Mouse (Mus musculus): ENCODE measurements around the gene Wdr95.

Gene Wdr95

GRCm38 (mm10) chr5:149527999-149528729, at the start of gene Wdr95:
Gene Wdr95 (plus strand): TSS chr5:149528679.
- DNase-seq, result peak; percentile 32

DNA sequence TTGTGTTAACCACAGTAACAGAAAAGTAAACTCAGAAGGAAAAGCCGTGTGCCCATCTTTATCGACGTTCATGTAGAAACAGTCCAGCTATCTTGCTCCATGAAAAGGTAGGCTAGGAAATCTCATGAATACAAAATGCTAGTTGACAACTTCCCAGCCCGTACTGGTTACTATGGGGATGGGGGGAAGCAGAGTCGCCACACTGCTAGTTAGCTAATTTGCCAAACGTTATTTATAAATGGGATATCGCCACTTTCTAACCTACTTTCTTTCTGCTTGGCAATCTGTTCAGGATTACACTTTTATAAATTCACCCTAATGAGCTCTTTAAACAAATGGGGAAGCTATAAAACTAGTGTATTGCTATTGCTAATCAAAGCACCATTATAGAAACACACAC, 46.6 kb upstream of the Wdr95 start:
- no peak for DNase-seq

GRCm38 (mm10) chr5:149483321-149484052, 45.0 kb upstream of the Wdr95 start:
- peak; percentile 21 for DNase-seq

DNA sequence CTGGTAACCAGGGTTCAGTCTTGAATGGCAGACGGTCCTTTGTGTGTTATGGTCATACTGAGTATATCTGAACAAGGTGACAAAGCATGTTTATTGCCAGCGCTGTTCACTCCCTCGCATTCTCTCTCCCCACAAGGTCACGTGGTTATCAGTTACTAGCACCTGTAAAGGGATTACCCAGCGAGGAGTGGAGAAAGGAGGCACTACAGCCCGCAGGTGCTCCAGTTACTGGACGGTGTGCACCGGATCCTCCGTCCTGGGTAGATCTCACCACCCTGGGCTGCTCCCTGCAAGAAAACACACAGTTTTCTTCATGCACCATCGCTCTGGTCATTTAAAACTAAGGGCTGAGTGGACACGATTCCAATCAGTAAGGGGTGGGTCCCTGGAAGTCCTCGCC, 44.2 kb upstream of the Wdr95 start:
- DNase-seq, result no peak

GRCm38 (mm10) chr5:149485447-149485846, 43.0 kb upstream of the Wdr95 start:
- no peak for DNase-seq

DNA sequence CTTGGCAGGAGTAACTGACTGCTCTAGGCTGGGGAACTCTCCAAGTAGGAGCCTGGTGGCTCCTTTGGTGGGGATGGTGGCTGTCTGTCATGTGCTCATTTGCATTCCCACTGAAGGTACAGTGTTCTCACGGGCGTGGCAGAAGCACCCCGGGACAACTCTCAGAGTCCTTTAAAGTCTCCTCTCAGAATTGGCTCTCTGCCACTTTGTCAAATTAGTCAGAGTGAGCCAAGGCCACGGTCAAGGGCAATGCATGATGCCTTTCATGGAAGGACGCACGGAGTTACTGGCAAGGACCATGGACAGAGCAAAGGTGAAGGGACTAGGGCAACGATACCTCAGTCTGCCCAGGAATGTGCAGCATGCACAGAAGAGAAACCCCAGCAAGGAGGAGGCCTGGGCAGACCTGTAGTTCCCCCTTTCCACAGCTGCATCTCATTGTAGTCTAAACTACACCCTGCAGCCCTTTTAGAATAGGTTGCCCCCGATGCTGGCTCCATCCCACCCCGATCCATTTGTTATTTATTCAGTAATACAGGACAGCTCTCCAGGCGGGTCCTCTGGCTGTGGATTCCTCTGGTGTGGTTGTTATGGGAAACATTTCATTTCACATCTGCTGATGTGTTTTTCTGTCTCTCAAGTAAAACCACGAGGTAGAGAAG, 40.0 kb upstream of the Wdr95 start:
- no peak for DNase-seq

DNA sequence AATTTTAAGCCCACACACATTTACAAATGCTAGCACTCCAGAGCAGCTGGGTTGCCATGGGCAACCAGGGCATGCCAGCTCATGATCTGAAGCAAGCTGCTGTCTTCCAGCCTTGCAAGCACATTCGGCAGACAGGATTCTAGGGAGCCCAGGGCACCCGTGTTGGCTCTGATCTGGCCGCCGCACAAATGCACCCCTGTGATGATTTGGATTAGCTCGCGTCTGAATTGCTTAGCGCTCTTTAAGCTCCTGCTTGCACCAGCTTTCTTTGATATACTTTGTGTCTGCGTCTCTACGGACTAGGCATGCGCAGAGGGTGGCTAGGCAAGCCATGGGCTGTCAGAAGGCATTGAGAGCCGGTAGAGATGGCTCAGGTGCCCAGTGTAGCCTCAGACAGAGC, 39.3 kb upstream of the Wdr95 start:
- DNase-seq, result no peak

DNA sequence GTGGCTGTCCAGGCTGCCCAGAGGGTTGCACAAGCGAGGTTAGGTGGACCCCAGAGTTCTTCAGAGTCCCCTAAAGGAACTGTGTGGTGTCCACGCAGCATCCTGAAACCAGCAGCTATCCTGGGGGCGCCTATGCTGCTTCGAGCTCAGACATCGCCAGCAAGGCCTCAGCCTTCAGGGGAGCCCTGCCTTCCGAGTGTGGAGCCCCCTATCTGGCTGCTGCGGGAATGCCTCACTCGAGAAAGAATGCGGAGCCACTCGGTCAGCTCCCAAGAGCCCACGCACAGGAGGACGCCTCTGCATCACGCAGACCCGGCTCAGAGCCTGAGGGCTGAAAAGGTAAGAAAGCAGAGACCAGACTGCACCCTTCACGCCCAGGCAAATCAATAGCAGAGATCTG, 38.2 kb upstream of the Wdr95 start:
- DNase-seq, result no peak

- DNase-seq, result no peak
These were observed 32.8 kb upstream of the Wdr95 start for GRCm38 (mm10) chr5:149495655-149496054.

GRCm38 (mm10) chr5:149496401-149497066, 31.9 kb upstream of the Wdr95 start:
- DNase-seq, result no peak

- DNase-seq, result no peak
These were observed 28.5 kb upstream of the Wdr95 start for GRCm38 (mm10) chr5:149499936-149500335.

- DNase-seq, result no peak
These were observed 24.9 kb upstream of the Wdr95 start for GRCm38 (mm10) chr5:149503423-149504175.

- no peak for DNase-seq
These were observed 23.5 kb upstream of the Wdr95 start for GRCm38 (mm10) chr5:149504985-149505384.

DNA sequence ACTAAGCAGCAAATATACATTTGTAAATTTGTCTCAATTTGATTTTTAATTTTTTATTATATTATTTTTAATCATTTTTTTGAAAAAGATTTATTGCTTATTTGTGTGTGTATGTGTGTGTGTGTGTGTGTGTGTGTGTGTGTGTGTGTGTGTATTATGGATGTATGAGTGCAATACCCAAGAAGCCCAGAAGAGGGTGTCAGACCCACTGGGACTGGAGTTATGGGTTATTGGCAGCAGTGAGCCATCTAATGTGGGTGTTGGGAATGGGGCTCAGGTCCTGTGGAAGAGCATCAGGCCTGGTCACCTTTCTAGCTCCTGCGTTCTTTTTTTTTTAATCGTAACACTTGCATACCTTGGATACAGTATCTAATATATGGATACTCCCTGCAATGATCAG, 22.4 kb upstream of the Wdr95 start:
- DNase-seq, result no peak

DNA sequence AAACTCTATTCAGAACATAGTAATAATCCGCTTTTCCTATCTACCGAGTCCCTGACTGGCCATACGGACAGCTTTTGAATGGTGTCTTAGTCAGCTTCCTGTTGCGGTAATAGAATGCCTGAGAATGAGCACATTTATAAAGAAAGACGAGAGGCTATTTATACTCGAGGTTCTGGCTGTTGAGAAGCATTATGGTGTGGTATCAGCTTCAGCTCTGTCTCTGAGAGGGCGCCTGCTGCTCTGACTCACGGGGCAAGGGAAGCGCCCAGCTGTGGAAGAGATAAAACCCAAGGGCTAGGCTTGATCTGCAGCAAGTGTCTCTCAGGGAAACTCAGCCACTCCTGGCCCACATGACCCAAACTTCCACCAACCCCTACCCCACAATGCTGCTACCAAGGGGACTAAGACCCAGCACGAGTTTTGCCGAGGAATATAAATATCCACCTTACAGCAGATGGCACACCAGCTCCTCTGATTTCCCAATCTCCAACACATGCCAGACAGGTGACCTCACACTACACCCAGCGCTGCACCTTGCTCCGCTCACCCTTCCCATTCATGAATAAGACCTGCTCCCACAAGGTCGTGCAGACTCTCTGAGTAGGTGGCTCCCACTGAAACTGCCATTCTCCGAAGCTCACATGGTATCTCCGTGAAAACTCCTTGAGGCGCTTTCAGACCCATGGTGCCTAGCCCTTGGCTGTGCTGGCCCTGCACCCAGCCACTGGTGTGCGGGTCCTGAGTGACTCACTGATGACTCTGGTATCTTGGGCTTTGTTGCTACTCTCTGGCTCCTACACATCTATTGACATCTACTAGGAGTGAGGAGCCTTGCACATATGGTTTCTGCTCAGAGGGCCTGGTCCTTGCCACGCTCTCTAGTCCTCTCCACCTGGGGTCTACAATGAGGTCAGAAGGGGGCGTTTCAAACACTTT, 20.1 kb upstream of the Wdr95 start:
- DNase-seq, result no peak

DNA sequence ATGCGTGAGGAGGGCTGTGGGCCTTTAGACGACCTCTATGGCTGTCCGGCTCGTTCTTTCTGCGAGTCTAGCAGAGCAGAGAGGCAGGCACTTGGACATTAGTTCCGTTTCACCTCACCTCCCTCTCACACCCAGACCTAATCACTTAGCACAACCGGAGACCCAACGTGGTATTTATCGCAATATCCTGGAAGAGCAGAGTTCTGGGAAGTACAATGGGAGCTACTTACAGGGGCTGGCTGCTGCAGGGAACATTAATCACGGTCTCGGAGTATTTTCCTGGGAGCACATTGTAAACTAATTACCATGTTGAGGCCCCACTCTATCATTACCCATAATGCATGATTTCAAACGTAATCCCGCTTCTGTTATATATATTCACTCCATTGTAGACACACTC, 18.2 kb upstream of the Wdr95 start:
- no peak for DNase-seq

GRCm38 (mm10) chr5:149512695-149513094, 15.8 kb upstream of the Wdr95 start:
- no peak for DNase-seq

DNA sequence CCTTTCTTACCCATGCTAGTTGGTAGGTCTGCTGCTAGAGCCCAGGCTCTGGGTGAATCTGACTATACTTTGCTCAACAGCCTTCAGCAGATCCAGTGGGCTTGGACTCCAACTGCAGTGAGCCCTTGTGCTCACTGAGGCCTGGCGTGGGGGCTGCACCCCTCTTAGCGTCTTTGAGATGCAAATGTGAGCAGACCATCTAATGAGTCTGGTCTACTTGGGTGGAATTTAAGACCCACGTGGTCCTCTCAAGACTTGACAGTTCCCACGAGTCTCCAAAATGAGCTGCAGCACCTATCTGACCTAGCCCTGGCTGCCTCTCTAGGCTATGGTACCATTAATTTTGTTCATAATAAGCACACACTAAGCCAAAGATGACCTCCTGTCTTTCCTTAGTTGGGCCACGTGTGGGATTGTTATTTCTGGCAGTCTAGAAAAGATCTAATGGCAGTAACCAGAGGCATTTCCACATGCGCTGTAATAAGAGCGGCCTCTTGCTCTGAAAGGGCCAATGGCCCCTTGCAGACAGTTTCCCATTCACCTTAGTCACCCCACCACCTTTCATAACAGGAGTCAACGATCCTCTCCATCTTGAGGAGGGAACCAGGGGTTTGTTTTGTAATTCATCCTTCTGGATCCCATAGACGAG, 14.9 kb upstream of the Wdr95 start:
- DNase-seq, result no peak

DNA sequence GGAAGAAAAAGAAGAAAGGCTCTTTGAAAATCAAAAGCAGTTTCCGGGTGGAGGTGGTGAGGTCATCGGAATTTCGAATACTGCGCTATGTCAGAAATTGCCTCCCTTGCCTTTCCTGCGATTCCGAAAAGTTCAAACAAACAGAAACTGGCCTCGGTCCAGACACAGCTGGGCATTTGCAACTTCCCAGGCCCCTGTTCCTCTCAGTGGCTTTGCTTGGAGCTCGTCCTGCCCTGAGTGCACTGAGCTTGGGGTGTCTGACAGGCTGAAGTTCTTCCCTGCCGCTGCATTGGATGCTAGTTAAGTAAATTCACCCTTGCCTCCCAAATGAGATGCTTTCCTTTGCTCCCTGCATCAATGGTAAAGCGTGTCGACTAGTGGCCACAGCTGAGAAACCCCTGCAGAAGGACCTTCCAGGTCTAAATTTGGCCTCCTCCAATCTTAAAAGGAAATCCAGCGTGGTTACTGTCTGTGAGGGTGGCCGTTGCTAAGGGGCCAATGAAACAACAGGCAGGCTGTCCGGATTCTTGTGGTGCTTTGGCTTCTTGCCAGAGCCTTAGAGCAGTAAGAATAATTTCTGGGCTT, 14.3 kb upstream of the Wdr95 start:
- peak; percentile 19 for DNase-seq

DNA sequence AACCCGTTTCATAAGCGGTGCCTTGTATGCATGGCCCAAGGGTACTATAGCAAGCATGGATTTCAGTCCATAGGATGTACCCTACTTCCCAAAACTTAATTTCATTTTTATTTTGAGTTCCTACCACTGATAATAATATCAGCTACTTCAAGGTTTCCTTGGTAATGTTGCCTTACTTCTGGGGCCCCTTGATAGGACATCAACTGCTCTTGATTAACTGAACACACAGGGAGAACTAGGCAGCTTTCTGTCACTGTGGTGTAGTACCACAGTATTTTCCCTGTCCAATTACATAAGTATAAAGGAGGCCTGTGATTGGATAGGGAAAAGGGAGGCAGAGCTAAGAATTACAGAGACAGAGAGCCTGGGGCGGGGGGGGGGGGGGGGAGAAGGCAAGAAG, 13.6 kb upstream of the Wdr95 start:
- DNase-seq, result no peak

DNA sequence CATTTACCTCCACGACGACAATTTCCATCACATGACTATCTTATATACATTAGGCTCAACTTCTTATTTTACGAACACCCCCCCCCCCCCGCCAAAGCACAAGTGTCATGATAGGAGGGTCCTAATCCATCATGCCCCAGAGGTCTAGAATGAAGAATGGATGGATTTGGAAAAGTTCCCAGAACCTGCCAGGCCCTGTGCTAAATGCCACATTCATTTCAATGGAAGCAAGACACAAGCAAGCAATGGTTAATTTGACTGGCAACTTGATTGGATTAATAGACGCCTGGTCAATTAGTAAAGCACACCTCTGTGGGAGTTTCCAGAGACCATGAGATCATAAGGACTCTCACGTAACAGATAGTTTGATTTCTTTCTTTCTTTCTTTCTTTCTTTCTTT, 11.4 kb upstream of the Wdr95 start:
- DNase-seq, result no peak
